Mouse (Mus musculus): Measurements from ENCODE around the gene Itga9.
"Not testable (repeated sequence)": the region's sequence is repeated elsewhere in the genome, so short reads cannot be mapped to it uniquely, and the experiment has no call there.

Itga9 gene

GRCm38 (mm10) chr9:118606148-118606816 lies at the start of gene Itga9:
Gene Itga9, plus strand, starts transcription at chr9:118606690.
- DNase-seq, result peak; percentile 79 to 92

GRCm38 (mm10) chr9:118556951-118557780 lies 49.3 kb upstream of the Itga9 start:
- no peak for DNase-seq

- DNase-seq, result no peak
Observed at GRCm38 (mm10) chr9:118563356-118563755, 43.1 kb upstream of the Itga9 start.

GRCm38 (mm10) chr9:118563866-118564265 lies 42.6 kb upstream of the Itga9 start:
- no peak for DNase-seq

- DNase-seq, result no peak
Observed at GRCm38 (mm10) chr9:118564696-118565095, 41.8 kb upstream of the Itga9 start.

GRCm38 (mm10) chr9:118569328-118569727 lies 37.2 kb upstream of the Itga9 start:
- no peak for DNase-seq

GRCm38 (mm10) chr9:118570865-118571264 lies 35.6 kb upstream of the Itga9 start:
- DNase-seq, result no peak

GRCm38 (mm10) chr9:118571701-118572100 lies 34.8 kb upstream of the Itga9 start:
- DNase-seq, result no peak

- DNase-seq, result no peak
Observed at GRCm38 (mm10) chr9:118574911-118575310, 31.6 kb upstream of the Itga9 start.

GRCm38 (mm10) chr9:118580371-118580770 lies 26.1 kb upstream of the Itga9 start:
- DNase-seq, result no peak

- no peak for DNase-seq
Observed at GRCm38 (mm10) chr9:118582757-118583156, 23.7 kb upstream of the Itga9 start.

GRCm38 (mm10) chr9:118584838-118585237 lies 21.7 kb upstream of the Itga9 start:
- no peak for DNase-seq

- DNase-seq, result no peak
Observed at GRCm38 (mm10) chr9:118585998-118586397, 20.5 kb upstream of the Itga9 start.

- peak in 1 of 2 experiments; percentile 17 for DNase-seq
Observed at GRCm38 (mm10) chr9:118587115-118587514, 19.4 kb upstream of the Itga9 start.

GRCm38 (mm10) chr9:118589249-118589648 lies 17.2 kb upstream of the Itga9 start:
- peak in 1 of 2 experiments; percentile 18 for DNase-seq

GRCm38 (mm10) chr9:118590230-118590629 lies 16.3 kb upstream of the Itga9 start:
- DNase-seq, result no peak

GRCm38 (mm10) chr9:118591633-118592032 lies 14.9 kb upstream of the Itga9 start:
- DNase-seq, result no peak

GRCm38 (mm10) chr9:118592585-118593249 lies 13.8 kb upstream of the Itga9 start:
- peak; percentile 73 to 81 for DNase-seq

GRCm38 (mm10) chr9:118593443-118593842 lies 13.0 kb upstream of the Itga9 start:
- no peak for DNase-seq

- DNase-seq, result no peak
Observed at GRCm38 (mm10) chr9:118596767-118597166, 9.7 kb upstream of the Itga9 start.

- not testable (repeated sequence) for DNase-seq
Observed at GRCm38 (mm10) chr9:118600393-118600792, 6.1 kb upstream of the Itga9 start.

GRCm38 (mm10) chr9:118602576-118602975 lies 3.9 kb upstream of the Itga9 start:
- DNase-seq, result no peak

GRCm38 (mm10) chr9:118606817-118607371 lies 404 bp downstream of the Itga9 start:
- peak in 1 of 2 experiments; percentile 54 for DNase-seq
